Mouse (Mus musculus) erythroblast, embryonic 14.5 days (primary cell): ENCODE measurements around the gene Sgce.

Experiments
- GATA1 ChIP-seq: IDR thresholded peaks from 2 replicates; pipeline ENCODE4 v1.6.1; 2012; ENCODE audit warnings: low read length, inconsistent platforms, mixed read lengths
- TAL1 ChIP-seq: IDR thresholded peaks from 3 replicates; pipeline ENCODE4 v1.6.1; 2012; ENCODE audit warnings: low read length, inconsistent platforms, mixed read lengths

DNA sequence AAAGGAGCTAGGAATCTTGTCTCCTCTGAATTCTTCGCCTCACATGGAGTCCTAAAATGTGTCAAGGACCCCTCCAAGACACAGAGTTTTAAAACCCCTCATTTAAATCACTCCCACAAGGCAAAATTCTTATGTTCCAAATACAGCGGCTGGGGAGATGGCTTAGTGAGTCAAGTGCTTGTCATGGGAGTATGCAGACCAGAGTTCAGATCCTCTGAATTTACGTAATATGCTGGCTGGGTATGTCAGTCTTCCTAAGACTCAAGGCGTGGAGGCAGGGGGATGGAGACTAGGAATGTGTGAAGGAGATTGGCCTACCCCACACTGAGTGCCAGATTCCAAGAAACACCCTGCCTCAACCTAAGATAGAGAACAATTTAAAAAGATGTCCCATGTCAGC, 66.4 kb downstream of the Sgce start:
- TF ChIP-seq GATA1 (no peak), TAL1 (no peak)
